Mouse (Mus musculus) natural killer cell, adult 2 months (primary cell): Measurements from ENCODE around the gene Islr2.
A peak's percentile ranks its signal among the peaks of the same experiment; 100 is the strongest.

ENCODE experiments used
- DNase-seq, 2 experiments: peaks; one replicate each; pipeline ENCODE4 v3.0.0; 2022; ENCODE audit warnings: low spot score in 2 of 2

Islr2 gene

DNA sequence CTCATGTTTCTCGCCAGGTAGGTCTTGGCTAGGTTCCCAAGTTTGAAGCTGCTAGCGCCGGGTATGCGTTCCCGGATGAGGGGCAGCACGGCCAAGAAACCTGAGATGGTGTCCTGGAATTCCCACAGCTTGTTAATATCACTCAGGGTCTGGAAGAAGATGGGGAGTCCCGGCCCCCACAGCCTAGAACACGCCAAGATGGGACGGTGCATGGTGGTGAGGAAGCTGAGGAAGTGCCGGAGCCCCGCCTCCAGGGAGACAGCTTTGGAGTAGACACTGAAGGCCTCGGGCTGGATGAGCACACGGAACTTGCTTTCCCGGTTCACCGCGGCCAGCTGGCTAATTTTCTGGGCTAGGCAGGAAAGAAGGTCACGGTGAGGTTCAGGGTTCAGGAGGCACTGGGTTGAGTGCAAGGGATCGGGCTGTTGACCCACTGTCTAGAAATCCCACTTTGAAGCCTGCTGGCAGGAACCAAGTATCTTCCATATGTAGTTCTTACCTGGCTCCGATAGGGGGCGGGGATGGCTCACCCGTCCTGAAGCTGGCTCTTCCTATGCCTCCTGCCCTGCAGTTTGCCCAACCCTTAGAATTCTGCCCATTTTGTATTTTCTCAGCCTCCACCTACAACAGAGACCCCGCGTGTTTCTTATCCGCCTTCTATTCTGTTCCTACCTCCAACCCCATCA, 16.2 kb upstream of the Islr2 start:
- peak in 1 of 2 experiments; percentile 41 for DNase-seq

- DNase-seq, result no peak
Measured at GRCm38 (mm10) chr9:58218539-58218938, 14.4 kb upstream of the Islr2 start.

DNA sequence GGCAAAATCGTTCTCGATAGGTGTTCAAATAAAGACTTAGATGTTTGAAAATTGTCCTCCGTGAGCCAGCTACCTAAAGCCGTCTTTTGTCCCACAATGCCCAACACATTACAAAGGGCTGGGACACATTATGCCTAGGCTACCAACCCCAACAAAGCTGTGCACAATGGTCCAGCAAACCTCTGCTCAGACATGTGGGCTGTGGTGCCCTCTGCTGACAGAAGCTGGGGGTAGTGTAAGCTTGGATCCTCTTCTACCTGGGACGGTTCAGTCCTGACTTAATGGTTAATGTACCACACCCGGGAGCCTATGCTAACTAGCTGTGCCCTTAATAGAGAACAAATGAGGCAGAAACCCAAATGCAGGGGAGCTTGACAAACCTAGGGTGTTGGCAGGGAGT, 12.3 kb upstream of the Islr2 start:
- no peak for DNase-seq

DNA sequence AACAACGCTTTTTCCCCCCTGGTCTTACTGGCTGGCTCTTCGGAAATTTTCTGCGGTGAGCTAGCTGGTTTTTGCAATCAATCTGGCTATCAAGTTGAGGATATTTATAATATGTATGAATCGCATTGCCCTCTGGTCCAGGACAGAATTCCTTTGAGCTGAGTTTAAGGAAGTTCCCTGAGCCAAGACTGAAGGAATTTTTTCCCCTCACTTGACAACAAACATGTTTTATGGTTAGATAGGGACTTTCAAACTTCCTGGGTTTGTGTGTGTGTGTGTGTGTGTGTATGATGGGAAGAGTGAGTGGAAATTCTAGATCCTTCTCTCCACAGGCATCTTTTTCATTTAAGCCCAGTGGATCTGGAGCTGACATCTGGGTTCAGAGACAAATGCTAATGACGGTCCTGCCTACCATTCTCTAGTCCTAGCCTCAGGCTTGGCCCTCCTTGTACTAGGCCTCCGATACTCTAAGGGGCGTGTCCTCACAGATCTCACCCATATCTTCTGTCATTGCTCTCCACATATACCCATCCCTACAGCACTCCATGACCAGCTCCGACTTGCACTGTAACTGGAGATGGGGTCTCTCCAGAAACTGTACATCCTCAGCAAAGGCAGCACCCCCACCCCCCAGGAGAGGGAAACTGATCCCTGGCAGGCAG, 10.5 kb upstream of the Islr2 start:
- no peak for DNase-seq

DNA sequence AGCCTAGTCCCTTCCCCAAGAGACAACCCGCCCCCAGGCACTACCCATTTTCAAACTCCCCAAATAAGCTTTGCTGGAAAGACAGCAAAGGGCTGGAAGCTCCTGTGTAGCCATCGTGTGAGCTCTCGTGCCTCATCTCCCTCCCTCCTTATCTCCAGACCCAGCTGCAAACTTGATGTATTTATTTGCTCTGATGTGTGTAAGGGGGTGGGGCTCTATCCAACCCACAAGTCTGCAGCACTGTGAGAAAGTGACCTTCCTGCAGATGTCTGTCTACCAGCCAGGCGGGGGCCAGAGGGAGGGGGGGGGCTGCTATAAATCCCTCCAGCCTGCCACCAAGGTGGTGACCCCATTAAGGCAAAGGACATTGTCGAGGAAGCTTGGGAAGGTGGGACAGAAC, 9.7 kb upstream of the Islr2 start:
- DNase-seq, result no peak

GRCm38 (mm10) chr9:58213377-58213776, 9.3 kb upstream of the Islr2 start:
- DNase-seq, result no peak

GRCm38 (mm10) chr9:58210304-58210627, 6.1 kb upstream of the Islr2 start:
- DNase-seq, result no peak

DNA sequence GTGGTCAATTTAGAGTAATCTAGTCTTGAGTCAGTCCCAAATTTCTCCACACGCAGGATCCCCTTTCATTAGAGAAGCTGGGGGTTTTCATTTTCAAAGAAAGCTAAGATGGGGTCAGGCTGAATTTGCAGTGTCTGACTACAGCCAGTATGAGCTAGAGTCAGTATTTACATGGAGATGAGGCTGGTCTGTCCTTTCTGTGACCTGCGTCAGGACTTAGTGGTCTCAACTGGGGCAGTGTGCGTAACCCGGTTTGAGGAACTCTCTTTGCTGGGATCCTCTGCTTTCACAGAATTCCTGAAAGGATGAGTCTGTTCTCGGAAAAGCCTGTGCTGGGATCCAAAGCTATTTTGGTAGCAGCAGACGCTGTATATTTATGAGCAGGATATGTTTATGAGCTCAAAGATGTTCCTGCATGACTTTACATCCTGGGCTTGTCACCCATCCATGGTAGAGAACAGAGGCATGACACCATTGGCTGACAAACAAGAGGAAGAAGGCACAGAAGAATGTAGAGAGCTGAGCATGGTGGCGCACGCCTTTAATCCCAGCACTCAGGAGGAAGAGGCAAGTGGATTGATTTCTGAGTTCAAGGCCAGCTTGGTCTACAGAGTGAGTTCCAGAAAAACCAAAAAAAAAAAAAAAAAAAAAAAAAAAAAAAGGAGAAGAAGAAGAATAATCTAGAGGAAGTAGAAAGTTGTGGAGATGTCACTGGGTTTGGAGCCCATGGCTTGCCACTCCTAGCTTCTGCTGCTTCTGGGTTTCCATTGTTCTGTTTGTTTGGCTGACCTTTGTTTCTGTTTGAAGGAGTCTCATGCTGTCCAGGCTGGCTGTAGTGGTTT, 5.6 kb upstream of the Islr2 start:
- DNase-seq, result no peak

DNA sequence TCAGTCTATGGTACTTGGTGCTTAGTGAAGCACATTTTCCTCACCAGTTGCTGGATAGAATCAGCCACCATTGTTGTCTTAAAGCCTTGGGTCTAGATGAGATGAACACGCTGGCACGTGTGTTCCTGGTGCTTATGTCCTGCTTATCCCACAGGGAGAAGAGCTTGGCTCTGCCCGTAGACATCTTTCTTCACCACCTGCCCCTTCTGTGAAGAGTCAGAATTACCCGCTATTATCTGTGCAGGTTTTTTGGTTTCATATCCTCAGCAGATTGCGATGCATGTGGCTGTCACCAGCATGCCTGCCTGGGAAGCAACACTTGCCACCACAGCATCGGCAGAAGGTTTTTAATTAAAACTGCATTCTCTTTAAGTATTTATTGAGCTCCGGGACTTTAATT, 1.9 kb upstream of the Islr2 start:
- DNase-seq, result no peak

GRCm38 (mm10) chr9:58204448-58205000, 405 bp upstream of the Islr2 start:
- peak; percentile 77 to 88 for DNase-seq

- no peak for DNase-seq
Measured at GRCm38 (mm10) chr9:58202676-58203453, 1.3 kb downstream of the Islr2 start.

- DNase-seq, result no peak
Measured at GRCm38 (mm10) chr9:58201861-58202549, 2.1 kb downstream of the Islr2 start.

DNA sequence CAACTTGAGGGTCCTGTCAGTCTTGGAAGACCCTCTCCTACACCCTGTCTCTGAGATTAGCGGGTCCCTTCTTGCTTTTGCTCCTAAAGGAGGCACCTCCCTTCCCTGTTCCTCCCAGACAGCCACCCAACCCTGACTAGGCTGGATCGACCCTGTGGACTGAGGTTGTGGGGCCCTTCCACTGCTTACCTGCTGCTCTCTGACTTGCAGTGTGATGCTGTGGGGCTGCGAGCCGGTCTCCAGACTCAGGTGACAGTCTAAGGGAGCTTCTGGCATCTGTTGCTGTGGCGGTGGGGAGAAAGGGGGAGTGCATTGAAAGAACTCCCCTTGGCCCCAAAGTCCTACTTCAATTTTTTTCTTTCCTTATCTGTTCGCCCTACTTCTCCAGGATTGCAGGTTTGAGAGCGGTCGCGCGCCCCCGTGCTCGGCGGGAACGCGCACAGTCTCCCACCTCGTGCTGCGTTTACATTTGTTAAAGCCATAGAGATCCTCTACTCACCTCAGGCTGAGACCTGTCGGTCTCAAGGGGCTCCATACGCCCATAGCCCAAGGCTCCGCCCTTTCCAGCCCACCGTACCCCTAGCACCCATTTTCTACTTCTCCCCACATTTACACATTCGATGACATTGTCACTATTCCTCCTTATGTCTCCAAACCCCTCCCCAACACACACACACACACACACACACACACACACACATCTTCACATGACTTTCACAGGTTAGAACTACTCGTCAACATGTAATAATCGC, 2.9 kb downstream of the Islr2 start:
- DNase-seq, result no peak

GRCm38 (mm10) chr9:58200270-58201090, 3.6 kb downstream of the Islr2 start:
- DNase-seq, result no peak

DNA sequence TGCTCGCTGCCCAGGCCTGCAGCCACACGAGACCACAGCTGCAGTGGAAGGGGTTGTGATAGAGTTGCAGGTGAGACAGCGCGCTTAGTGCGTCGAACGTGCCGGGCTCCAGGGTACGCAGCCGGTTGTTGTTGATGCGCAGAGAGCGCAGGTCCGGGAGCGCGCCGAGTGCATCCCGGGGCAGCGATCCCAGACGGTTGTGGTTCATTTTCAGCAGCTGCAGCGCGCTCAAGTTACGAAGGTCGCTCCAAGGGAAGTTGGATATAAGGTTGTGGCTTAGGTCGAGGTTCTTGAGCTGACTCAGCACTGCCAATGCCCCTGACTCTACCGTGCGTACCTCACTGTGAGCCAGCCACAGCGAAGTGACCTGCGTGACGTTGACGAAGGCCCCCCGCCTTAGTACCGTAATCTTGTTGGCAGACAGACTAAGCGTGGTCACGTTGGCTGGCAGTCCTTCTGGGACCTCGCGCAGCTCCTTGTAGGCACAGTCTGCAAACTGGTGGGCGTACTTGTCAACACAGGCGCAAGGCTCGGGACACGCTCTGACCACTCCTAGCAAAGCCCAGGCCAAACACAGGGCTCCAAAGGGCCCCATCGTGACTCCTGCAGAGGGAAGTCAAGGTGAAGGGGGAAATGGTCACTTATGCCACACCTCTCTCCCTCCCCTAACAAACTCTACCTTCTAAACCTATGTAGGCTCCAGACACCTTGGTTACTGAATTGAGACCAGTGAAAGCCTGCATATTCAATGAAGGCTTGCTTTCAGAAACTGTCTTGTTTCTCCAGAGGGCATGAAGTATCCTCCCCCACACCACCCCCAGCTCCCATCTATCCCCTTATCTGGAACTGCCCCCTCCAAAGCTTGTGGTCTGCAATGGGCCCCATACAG, 4.5 kb downstream of the Islr2 start:
- no peak for DNase-seq

DNA sequence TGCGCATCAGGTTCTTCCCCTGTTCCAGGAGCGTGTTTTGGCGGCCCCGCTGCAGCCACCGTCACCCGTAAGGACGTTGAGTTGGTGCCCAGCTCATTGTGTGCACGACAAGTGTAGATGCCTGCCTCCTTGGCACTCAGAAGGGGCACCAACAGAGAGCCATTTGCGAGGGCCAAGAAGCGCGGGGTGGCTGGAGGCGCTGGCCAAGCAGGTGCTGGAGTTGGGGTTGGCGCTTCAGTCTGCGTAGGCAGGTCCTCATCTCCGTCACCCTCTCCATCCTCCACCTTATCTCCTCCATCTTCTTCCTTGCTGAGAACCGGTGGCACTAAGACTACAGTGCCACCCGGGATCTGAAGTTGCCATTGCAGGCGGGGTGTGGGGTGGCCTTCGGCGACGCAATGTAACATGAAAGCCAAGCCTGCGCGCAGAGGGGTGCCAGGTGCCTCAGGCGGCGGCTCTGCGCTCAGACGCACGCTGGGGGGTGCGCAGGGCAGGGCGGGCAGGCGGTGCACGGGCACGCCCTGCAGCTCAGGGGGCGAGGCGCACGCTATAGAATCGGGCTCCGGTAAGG, 5.2 kb downstream of the Islr2 start:
- peak in 1 of 2 experiments; percentile 24 for DNase-seq

- DNase-seq, result peak in 1 of 2 experiments; percentile 57
Measured at GRCm38 (mm10) chr9:58197781-58198701, 6.1 kb downstream of the Islr2 start.
